Mouse (Mus musculus): ENCODE measurements at regions not wholly inside any gene's neighbourhood (a gene's known extent, or its start where the extent isn't known, plus 50 kb on each side); places are given as distances from the start of the nearest gene placed in this dataset.

DNA sequence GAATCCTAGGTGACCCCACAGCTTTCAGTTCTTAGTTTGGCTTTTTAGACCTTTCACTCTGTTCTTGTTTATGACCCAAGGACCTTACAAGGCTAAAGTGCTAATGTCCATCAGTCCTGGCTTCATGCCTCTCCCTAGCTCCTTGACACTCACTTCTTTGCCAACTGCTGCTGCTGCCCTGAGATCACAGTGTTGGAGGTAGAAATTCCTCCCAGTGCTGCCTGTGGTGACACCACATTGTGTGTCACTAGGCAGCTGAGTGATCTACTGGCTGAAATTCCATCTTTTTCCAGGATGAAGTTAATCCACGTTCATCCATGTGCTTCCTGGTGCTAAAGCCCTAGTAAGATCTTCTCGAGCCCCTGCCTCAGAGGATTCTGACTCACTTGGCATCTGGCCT is 904.3 kb upstream of the Lrrc6 start:
- Histone ChIP-seq H3K4me3 (replicated peaks in 1 of 3; ENCODE audit: low read depth in 2 of 3, low read length in 2 of 3, poor library complexity in 1 of 3) (no peak overlapping the region), H3K36me3 (replicated peaks in 1 of 2; ENCODE audit: control insufficient read depth in 1 of 2, insufficient read depth in 1 of 2, low read length in 1 of 2) (no peaks in the 10 kb centered on the region), H3K4me1 (ENCODE audit: control insufficient read depth in 1 of 2, insufficient read depth in 2 of 2) (peaks cover 0 to 8% of the 10 kb centered on the region in 2 experiments; a peak in 2 of 4 replicates), H3K4me2 (ENCODE audit: insufficient read depth, low read depth, poor library complexity, severe bottlenecking) (no peak overlapping the region), H3K79me2 (replicated peaks; ENCODE audit: control insufficient read depth, extremely low read depth, insufficient read depth, poor library complexity, severe bottlenecking) (no peaks in the 10 kb centered on the region), H3K9ac (ENCODE audit: insufficient read depth, low read depth) (no peak overlapping the region), H3K27me3 (replicated peaks) (no peaks in the 10 kb centered on the region), H3K9me3 (replicated peaks; ENCODE audit: low read length) (no peaks in the 10 kb centered on the region), H3K27ac (ENCODE audit: insufficient read depth, low read depth) (no peak overlapping the region)
- dilution Hi-C loops (cut with MboI; ENCODE audit: extremely low pct_ligation_motif_present, extremely low pct_unique_long_range_greater_than_20kb, low sequenced_read_pairs): no loop called here
- no peak for DNase-seq (ENCODE audit: extremely low read depth)
- no peak for TF ChIP-seq RAD21 (IDR thresholded peaks at IDR 0.05; ENCODE audit: low read depth, low read length)
- no peak for TF ChIP-seq RCOR1 (conservative IDR thresholded peaks at IDR 0.05; ENCODE audit: low read depth, low read length)
- TF ChIP-seq IRF4 (IDR thresholded peaks at IDR 0.05; ENCODE audit: low read depth, low read length): no peak
- TF ChIP-seq MEF2A (IDR thresholded peaks at IDR 0.05; ENCODE audit: borderline replicate concordance, low read depth, low read length): no peak
- no peak for TF ChIP-seq UBTF (IDR thresholded peaks at IDR 0.05; ENCODE audit: low read depth, low read length)
- TF ChIP-seq MYC (IDR thresholded peaks at IDR 0.05; ENCODE audit: low read depth, low read length): no peak
- no peak for TF ChIP-seq JUN (IDR thresholded peaks at IDR 0.05; ENCODE audit: insufficient read depth, low read depth, low read length)
- no peak for TF ChIP-seq TCF12 (IDR thresholded peaks at IDR 0.05; ENCODE audit: low read depth, low read length)
- no peak for TF ChIP-seq ETS1 (conservative IDR thresholded peaks at IDR 0.05; ENCODE audit: low read depth, low read length)
- TF ChIP-seq MAX (IDR thresholded peaks at IDR 0.05; ENCODE audit: low read length): no peak
- TF ChIP-seq MAZ (IDR thresholded peaks at IDR 0.05; ENCODE audit: low read depth, low read length): no peak
- in situ Hi-C loops (cut with MboI; ENCODE audit: low pct_ligation_motif_present, low pct_unique_long_range_greater_than_20kb, low sequenced_read_pairs): no loop called here

DNA sequence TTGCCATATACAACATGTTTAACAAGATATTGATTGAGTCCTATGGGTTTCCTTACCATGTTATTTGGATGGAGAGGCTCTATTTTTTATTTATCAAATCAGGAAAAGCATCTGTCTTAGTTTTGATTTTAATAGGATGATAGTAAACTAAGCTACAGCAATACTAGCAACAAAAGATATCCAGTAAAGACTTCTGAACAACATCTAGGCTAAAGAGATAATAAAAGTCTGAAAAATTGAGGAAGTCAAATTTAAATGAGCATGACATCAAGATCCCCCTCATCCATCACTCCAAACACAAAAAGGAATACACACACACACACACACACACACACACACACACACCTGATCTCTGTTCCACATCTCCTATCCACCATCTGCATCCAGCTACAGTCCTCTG is 901.6 kb upstream of the Lrrc6 start:
- dilution Hi-C loops (cut with MboI; ENCODE audit: extremely low pct_ligation_motif_present, extremely low pct_unique_long_range_greater_than_20kb, low sequenced_read_pairs) (no loop called here), in situ Hi-C loops (cut with MboI; ENCODE audit: low pct_ligation_motif_present, low pct_unique_long_range_greater_than_20kb, low sequenced_read_pairs) (no loop called here)
- Histone ChIP-seq H3K4me2 (ENCODE audit: insufficient read depth, low read depth, poor library complexity, severe bottlenecking) (no peak overlapping the region), H3K9ac (ENCODE audit: insufficient read depth, low read depth) (no peak overlapping the region), H3K36me3 (replicated peaks in 1 of 2; ENCODE audit: control insufficient read depth in 1 of 2, insufficient read depth in 1 of 2, low read length in 1 of 2) (no peaks in the 10 kb centered on the region), H3K27ac (ENCODE audit: insufficient read depth, low read depth) (no peak overlapping the region), H3K4me3 (replicated peaks in 1 of 3; ENCODE audit: low read depth in 2 of 3, low read length in 2 of 3, poor library complexity in 1 of 3) (no peak overlapping the region), H3K9me3 (replicated peaks; ENCODE audit: low read length) (no peaks in the 10 kb centered on the region), H3K79me2 (replicated peaks; ENCODE audit: control insufficient read depth, extremely low read depth, insufficient read depth, poor library complexity, severe bottlenecking) (no peaks in the 10 kb centered on the region), H3K27me3 (replicated peaks) (no peaks in the 10 kb centered on the region), H3K4me1 (ENCODE audit: control insufficient read depth in 1 of 2, insufficient read depth in 2 of 2) (peaks cover 0 to 5% of the 10 kb centered on the region in 2 experiments; a peak in 2 of 4 replicates)
- TF ChIP-seq CTCF (conservative IDR thresholded peaks at IDR 0.05 in 1 of 2, IDR thresholded peaks at IDR 0.05 in 1 of 2; ENCODE audit: low read depth in 2 of 2, low read length in 2 of 2): no peak
- TF ChIP-seq HCFC1 (IDR thresholded peaks at IDR 0.05; ENCODE audit: low read depth, low read length): no peak
- no peak for DNase-seq (ENCODE audit: extremely low read depth)

DNA sequence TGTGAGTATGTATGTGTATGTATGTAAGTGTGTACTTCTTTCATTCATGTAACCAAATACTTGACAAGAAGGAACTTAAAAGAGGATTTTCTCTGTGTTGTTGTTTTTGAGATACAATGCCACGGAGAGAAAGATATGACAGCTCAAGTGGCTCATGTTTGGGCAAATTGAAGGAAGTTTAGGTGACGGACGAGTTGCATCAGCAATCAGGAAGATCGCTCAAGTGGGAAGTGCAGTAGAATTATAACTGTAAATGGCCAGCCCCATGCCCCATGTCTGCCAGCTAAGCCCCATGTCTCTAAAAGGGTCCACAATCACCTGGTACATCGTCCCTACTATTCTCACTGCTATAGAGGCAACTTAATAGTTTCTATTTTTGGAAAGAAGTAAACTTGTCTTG is 896.6 kb upstream of the Lrrc6 start:
- H3K4me2 ChIP-seq (ENCODE audit: insufficient read depth, low read depth, poor library complexity, severe bottlenecking): no peak overlapping the region
- no peak for TF ChIP-seq ETS1 (conservative IDR thresholded peaks at IDR 0.05; ENCODE audit: low read depth, low read length)
- TF ChIP-seq CTCF (conservative IDR thresholded peaks at IDR 0.05 in 1 of 2, IDR thresholded peaks at IDR 0.05 in 1 of 2; ENCODE audit: low read depth in 2 of 2, low read length in 2 of 2): no peak
- no peak for TF ChIP-seq BHLHE40 (IDR thresholded peaks at IDR 0.05; ENCODE audit: low read depth, low read length)
- no peak for TF ChIP-seq MAX (IDR thresholded peaks at IDR 0.05; ENCODE audit: low read length)
- no peak for TF ChIP-seq ELF1 (IDR thresholded peaks at IDR 0.05; ENCODE audit: low read depth, low read length)
- TF ChIP-seq USF2 (conservative IDR thresholded peaks at IDR 0.05; ENCODE audit: low read depth, low read length): no peak
- TF ChIP-seq MAFK (IDR thresholded peaks at IDR 0.05; ENCODE audit: insufficient replicate concordance, low read length): no peak
- no peak for TF ChIP-seq CHD2 (IDR thresholded peaks at IDR 0.05; ENCODE audit: low read length)
- TF ChIP-seq JUN (IDR thresholded peaks at IDR 0.05; ENCODE audit: insufficient read depth, low read depth, low read length): no peak
- no peaks in the 10 kb centered on the region for H3K9me3 ChIP-seq (replicated peaks; ENCODE audit: low read length)
- H3K79me2 ChIP-seq (replicated peaks; ENCODE audit: control insufficient read depth, extremely low read depth, insufficient read depth, poor library complexity, severe bottlenecking): no peaks in the 10 kb centered on the region
- no peak overlapping the region for H3K27ac ChIP-seq (ENCODE audit: insufficient read depth, low read depth)
- H3K4me1 ChIP-seq (ENCODE audit: control insufficient read depth in 1 of 2, insufficient read depth in 2 of 2): peaks cover 0 to 8% of the 10 kb centered on the region in 2 experiments; a peak in 2 of 4 replicates
- H3K27me3 ChIP-seq (replicated peaks): no peaks in the 10 kb centered on the region
- DNase-seq (ENCODE audit: extremely low read depth): no peak
- in situ Hi-C loops (cut with MboI; ENCODE audit: low pct_ligation_motif_present, low pct_unique_long_range_greater_than_20kb, low sequenced_read_pairs): no loop called here
- dilution Hi-C loops (cut with MboI; ENCODE audit: extremely low pct_ligation_motif_present, extremely low pct_unique_long_range_greater_than_20kb, low sequenced_read_pairs): no loop called here
- H3K36me3 ChIP-seq (replicated peaks in 1 of 2; ENCODE audit: control insufficient read depth in 1 of 2, insufficient read depth in 1 of 2, low read length in 1 of 2): no peaks in the 10 kb centered on the region
- H3K4me3 ChIP-seq (replicated peaks in 1 of 3; ENCODE audit: low read depth in 2 of 3, low read length in 2 of 3, poor library complexity in 1 of 3): no peak overlapping the region
- H3K9ac ChIP-seq (ENCODE audit: insufficient read depth, low read depth): no peak overlapping the region

All from CH12.LX (cell line).